Mouse (Mus musculus) MEL (cell line): ENCODE data around the gene Arhgap23. TPM values are rescaled to one million over a fixed set of nuclear protein-coding genes. Genes with fewer than 3 reads are reported as not detected.
A peak's percentile ranks its signal among the peaks of the same experiment; 100 is the strongest.

ENCODE experiments used
- DNase-seq: peaks from one replicate; pipeline ENCODE4 v3.0.0; 2011; ENCODE audit warnings: low read depth, low spot score
- H3K27ac ChIP-seq: 2 replicates; pipeline ENCODE4 v1.5.1; 2012; ENCODE audit warnings: low read depth, mild to moderate bottlenecking, control low read depth, low read length, moderate library complexity; ENCODE audit not compliant: control insufficient read depth
- H3K27me3 ChIP-seq, 2 experiments: fragments of 150-350 bp in 1 of 2; sonication (generic) in 1 of 2; 2 replicates each; pipeline ENCODE4 v1.6.1; 2012; ENCODE audit warnings: low read length in 2 of 2, mild to moderate bottlenecking in 2 of 2, improper control_type of control experiment in 1 of 2, moderate library complexity in 1 of 2; ENCODE audit not compliant: insufficient read depth in 2 of 2, control insufficient read depth in 1 of 2
- H3K36me3 ChIP-seq, 2 experiments: 2 replicates each; pipeline ENCODE4 v1.6.1; 2012 to 2014; ENCODE audit warnings: low read length in 2 of 2, improper control_type of control experiment in 1 of 2, inconsistent platforms in 1 of 2, mild to moderate bottlenecking in 1 of 2; ENCODE audit not compliant: insufficient read depth in 2 of 2, control insufficient read depth in 1 of 2
- H3K4me1 ChIP-seq, 2 experiments: fragments of 150-350 bp in 1 of 2; sonication (generic) in 1 of 2; 2 replicates each; pipeline ENCODE4 v1.6.1; 2012; ENCODE audit warnings: low read length in 2 of 2, improper control_type of control experiment in 1 of 2, mild to moderate bottlenecking in 1 of 2; ENCODE audit not compliant: insufficient read depth in 2 of 2, control insufficient read depth in 1 of 2
- H3K4me3 ChIP-seq, 2 experiments: fragments of 150-350 bp in 1 of 2; sonication (generic) in 1 of 2; 2 replicates each; pipeline ENCODE4 v1.5.1; 2012; ENCODE audit warnings: low read depth in 2 of 2, low read length in 2 of 2, mild to moderate bottlenecking in 2 of 2, moderate library complexity in 2 of 2, control low read depth in 1 of 2, improper control_type of control experiment in 1 of 2; ENCODE audit not compliant: control insufficient read depth in 1 of 2, insufficient read depth in 1 of 2
- H3K79me2 ChIP-seq: 2 replicates; pipeline ENCODE4 v1.6.1; 2012; ENCODE audit warnings: mild to moderate bottlenecking, low read length, moderate library complexity; ENCODE audit not compliant: control insufficient read depth, poor library complexity, insufficient read depth
- H3K9ac ChIP-seq: 2 replicates; pipeline ENCODE4 v1.6.1; 2012; ENCODE audit warnings: low read depth, mild to moderate bottlenecking, control low read depth, low read length, moderate library complexity; ENCODE audit not compliant: control insufficient read depth, poor library complexity, severe bottlenecking
- H3K9me3 ChIP-seq: fragments of 150-350 bp; sonication (generic); replicated peaks from 2 replicates; pipeline ENCODE4 v1.6.1; 2012; ENCODE audit warnings: mild to moderate bottlenecking, low read length, improper control_type of control experiment, moderate library complexity; ENCODE audit not compliant: insufficient read depth
- CHD1 ChIP-seq: IDR thresholded peaks from 2 replicates; pipeline ENCODE4 v1.6.1; 2012; ENCODE audit warnings: low read depth, mild to moderate bottlenecking, inconsistent platforms, low read length, improper control_type of control experiment
- CTCF ChIP-seq, 3 experiments: IDR thresholded peaks in 2 of 3; conservative IDR thresholded peaks in 1 of 3; 2 replicates each; pipeline ENCODE4 v1.5.1; 2011 to 2012; ENCODE audit warnings: low read length in 3 of 3, low read depth in 2 of 3, mild to moderate bottlenecking in 2 of 3, improper control_type of control experiment in 1 of 3, inconsistent platforms in 1 of 3, mixed read lengths in 1 of 3, moderate library complexity in 1 of 3; ENCODE audit not compliant: control insufficient read depth in 1 of 3, insufficient read depth in 1 of 3, poor library complexity in 1 of 3, severe bottlenecking in 1 of 3
- ELF1 ChIP-seq: IDR thresholded peaks from 2 replicates; pipeline ENCODE4 v1.6.1; 2014; ENCODE audit warnings: low read depth, mild to moderate bottlenecking, inconsistent platforms, low read length, improper control_type of control experiment, moderate library complexity
- EP300 ChIP-seq, 2 experiments: IDR thresholded peaks; 2 replicates each; pipeline ENCODE4 v1.6.1; 2011; ENCODE audit warnings: improper control_type of control experiment in 2 of 2, low read length in 2 of 2, low read depth in 1 of 2, mild to moderate bottlenecking in 1 of 2
- ETS1 ChIP-seq: IDR thresholded peaks from 2 replicates; pipeline ENCODE4 v1.6.1; 2012; ENCODE audit warnings: low read depth, mild to moderate bottlenecking, inconsistent platforms, low read length, improper control_type of control experiment, moderate library complexity
- GABPA ChIP-seq: IDR thresholded peaks from 2 replicates; pipeline ENCODE4 v1.6.1; 2012; ENCODE audit warnings: low read depth, mild to moderate bottlenecking, inconsistent platforms, low read length, improper control_type of control experiment, moderate library complexity
- GATA1 ChIP-seq: IDR thresholded peaks from 2 replicates; pipeline ENCODE4 v1.6.1; 2011; ENCODE audit warnings: low read depth, low read length, improper control_type of control experiment
- HCFC1 ChIP-seq: IDR thresholded peaks from 2 replicates; pipeline ENCODE4 v1.6.1; 2012; ENCODE audit warnings: low read depth, mild to moderate bottlenecking, inconsistent platforms, low read length, improper control_type of control experiment, moderate library complexity
- JUND ChIP-seq: IDR thresholded peaks from 2 replicates; pipeline ENCODE4 v1.6.1; 2011; ENCODE audit warnings: low read depth, mild to moderate bottlenecking, improper control_type of control experiment, low read length
- MAFK ChIP-seq: IDR thresholded peaks from 2 replicates; pipeline ENCODE4 v1.6.1; 2011; ENCODE audit warnings: low read depth, mild to moderate bottlenecking, low read length, improper control_type of control experiment, borderline replicate concordance
- MAZ ChIP-seq: IDR thresholded peaks from 2 replicates; pipeline ENCODE4 v1.6.1; 2012; ENCODE audit warnings: low read depth, mild to moderate bottlenecking, inconsistent platforms, low read length, improper control_type of control experiment
- MEF2A ChIP-seq: IDR thresholded peaks from 2 replicates; pipeline ENCODE4 v1.6.1; 2014; ENCODE audit warnings: low read depth, mild to moderate bottlenecking, inconsistent platforms, low read length, improper control_type of control experiment; ENCODE audit not compliant: poor library complexity, insufficient replicate concordance, severe bottlenecking; ENCODE audit errors: extremely low read depth
- MXI1 ChIP-seq: IDR thresholded peaks from 2 replicates; pipeline ENCODE4 v1.6.1; 2011; ENCODE audit warnings: mild to moderate bottlenecking, low read depth, low read length, improper control_type of control experiment
- MYB ChIP-seq: IDR thresholded peaks from 2 replicates; pipeline ENCODE4 v1.6.1; 2011; ENCODE audit warnings: mild to moderate bottlenecking, low read depth, low read length, improper control_type of control experiment
- MYC ChIP-seq: IDR thresholded peaks from 2 replicates; pipeline ENCODE4 v1.6.1; 2011; ENCODE audit warnings: low read depth, mild to moderate bottlenecking, low read length, improper control_type of control experiment, moderate library complexity
- NELFE ChIP-seq: IDR thresholded peaks from 2 replicates; pipeline ENCODE4 v1.6.1; 2011; ENCODE audit warnings: low read depth, low read length, improper control_type of control experiment
- NRF1 ChIP-seq: IDR thresholded peaks from 2 replicates; pipeline ENCODE4 v1.6.1; 2014; ENCODE audit warnings: low read depth, mild to moderate bottlenecking, inconsistent platforms, low read length, improper control_type of control experiment, moderate library complexity; ENCODE audit not compliant: poor library complexity, insufficient read depth, severe bottlenecking
- POLR2A ChIP-seq, 2 experiments: IDR thresholded peaks; 2 replicates each; pipeline ENCODE4 v1.6.1; 2011 to 2012; ENCODE audit warnings: low read length in 2 of 2, mild to moderate bottlenecking in 2 of 2, control low read depth in 1 of 2, improper control_type of control experiment in 1 of 2, low read depth in 1 of 2, moderate library complexity in 1 of 2; ENCODE audit not compliant: control insufficient read depth in 1 of 2, insufficient read depth in 1 of 2, poor library complexity in 1 of 2
- POLR2AphosphoS2 ChIP-seq: IDR thresholded peaks from 2 replicates; pipeline ENCODE4 v1.6.1; 2011; ENCODE audit warnings: low read length, improper control_type of control experiment
- POLR2AphosphoS5 ChIP-seq: IDR thresholded peaks from 2 replicates; pipeline ENCODE4 v1.6.1; 2012; ENCODE audit warnings: low read depth, borderline replicate concordance, mild to moderate bottlenecking, inconsistent platforms, low read length, moderate library complexity, mixed read lengths
- RAD21 ChIP-seq: IDR thresholded peaks from 2 replicates; pipeline ENCODE4 v1.6.1; 2011; ENCODE audit warnings: mild to moderate bottlenecking, low read depth, low read length, improper control_type of control experiment
- SIN3A ChIP-seq: IDR thresholded peaks from 2 replicates; pipeline ENCODE4 v1.6.1; 2012; ENCODE audit warnings: low read length, improper control_type of control experiment, inconsistent platforms
- SMC3 ChIP-seq: IDR thresholded peaks from 2 replicates; pipeline ENCODE4 v1.6.1; 2011; ENCODE audit warnings: low read depth, low read length, improper control_type of control experiment
- TAL1 ChIP-seq: IDR thresholded peaks from 2 replicates; pipeline ENCODE4 v1.6.1; 2012; ENCODE audit warnings: mild to moderate bottlenecking, inconsistent platforms, low read length, moderate library complexity, mixed read lengths
- TCF12 ChIP-seq: IDR thresholded peaks from 2 replicates; pipeline ENCODE4 v1.6.1; 2014; ENCODE audit warnings: low read depth, mild to moderate bottlenecking, inconsistent platforms, low read length, improper control_type of control experiment, moderate library complexity
- UBTF ChIP-seq: IDR thresholded peaks from 2 replicates; pipeline ENCODE4 v1.6.1; 2012; ENCODE audit warnings: low read depth, mild to moderate bottlenecking, inconsistent platforms, low read length, improper control_type of control experiment, moderate library complexity, borderline replicate concordance; ENCODE audit not compliant: insufficient read depth
- USF2 ChIP-seq, 2 experiments: IDR thresholded peaks; 2 replicates each; pipeline ENCODE4 v1.6.1; 2011 to 2012; ENCODE audit warnings: improper control_type of control experiment in 2 of 2, low read length in 2 of 2, borderline replicate concordance in 1 of 2, inconsistent platforms in 1 of 2, low read depth in 1 of 2, mild to moderate bottlenecking in 1 of 2; ENCODE audit not compliant: insufficient read depth in 1 of 2
- ZC3H11A ChIP-seq: IDR thresholded peaks from 2 replicates; pipeline ENCODE4 v1.6.1; 2012; ENCODE audit warnings: low read depth, mild to moderate bottlenecking, inconsistent platforms, low read length, improper control_type of control experiment
- ZKSCAN1 ChIP-seq: IDR thresholded peaks from 2 replicates; pipeline ENCODE4 v1.6.1; 2012; ENCODE audit warnings: low read depth, mild to moderate bottlenecking, inconsistent platforms, low read length, improper control_type of control experiment, moderate library complexity
- ZMIZ1 ChIP-seq: IDR thresholded peaks from 2 replicates; pipeline ENCODE4 v1.6.1; 2012; ENCODE audit warnings: low read depth, mild to moderate bottlenecking, inconsistent platforms, low read length, improper control_type of control experiment, moderate library complexity
- ZNF384 ChIP-seq: IDR thresholded peaks from 2 replicates; pipeline ENCODE4 v1.6.1; 2012; ENCODE audit warnings: low read depth, mild to moderate bottlenecking, inconsistent platforms, low read length, improper control_type of control experiment
- polyA plus RNA-seq, 2 experiments: library from polyadenylated mRNA; stranded (reverse) in 1 of 2; unstranded in 1 of 2; fragments of >175 nt in 1 of 2; fragments of >200 nt in 1 of 2; gene quantifications; 2 replicates each; pipeline versions ENCODE4 v1.2.1 to v1.2.4; 2012; ENCODE audit warnings: low replicate concordance in 2 of 2, low read depth in 1 of 2; ENCODE audit not compliant: insufficient read length in 2 of 2, insufficient read depth in 1 of 2, missing spikeins in 1 of 2
- total RNA-seq: library from RNA; depleted of rRNA; stranded (reverse); fragments of 300-350 nt; gene quantifications from 2 replicates; pipeline ENCODE4 v1.2.3, GENCODE M21; 2012

The Arhgap23 gene
- total and polyA plus RNA-seq, 3 experiments: 1.7 to 7.5 TPM; not detected in 1

DNA sequence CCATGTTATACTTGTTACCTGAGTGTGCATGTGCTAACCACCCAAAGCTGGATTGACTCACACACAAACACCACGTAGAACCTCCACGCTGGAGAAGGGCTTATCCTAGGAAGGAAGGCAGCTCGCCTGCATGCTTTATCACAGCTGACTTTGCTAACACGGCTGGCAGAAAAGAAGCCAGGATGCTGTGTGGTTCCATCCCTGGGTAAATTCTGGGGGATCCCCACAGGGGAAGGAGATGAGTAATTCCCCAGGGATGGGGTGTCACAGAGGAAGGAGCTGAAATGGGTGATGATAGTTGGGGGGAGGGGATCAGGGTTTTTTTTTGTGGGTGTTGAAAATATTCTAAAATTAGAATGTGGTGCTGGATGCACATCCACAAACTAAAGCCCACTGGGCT, 90.5 kb downstream of the Arhgap23 start:
- no peaks in the 10 kb centered on the region for H3K27me3 ChIP-seq
- H3K4me1 ChIP-seq: peaks cover 3 to 5% of the 10 kb centered on the region in 2 experiments; a peak in 2 of 4 replicates
- peaks cover 0 to 4% of the 10 kb centered on the region in 2 experiments; a peak in 1 of 4 replicates for H3K36me3 ChIP-seq
- H3K4me3 ChIP-seq: no peak overlapping the region
- H3K9ac ChIP-seq: no peak overlapping the region
- DNase-seq: no peak
- H3K27ac ChIP-seq: no peak overlapping the region
- TF ChIP-seq MYC (no peak), JUND (no peak), GATA1 (no peak), TAL1 (no peak), POLR2AphosphoS5 (no peak), MYB (no peak), TCF12 (no peak), CHD1 (no peak), ZNF384 (no peak), MEF2A (no peak), NRF1 (no peak), USF2 (IDR thresholded peaks at IDR 0.05; ENCODE audit: borderline replicate concordance in 1 of 2, insufficient read depth in 1 of 2, low read depth in 1 of 2, low read length in 2 of 2) (no peak), POLR2A (IDR thresholded peaks at IDR 0.05; ENCODE audit: control insufficient read depth in 1 of 2, insufficient read depth in 1 of 2, low read depth in 1 of 2, low read length in 2 of 2, poor library complexity in 1 of 2) (no peak)
- no peaks in the 10 kb centered on the region for H3K9me3 ChIP-seq
- no peaks in the 10 kb centered on the region for H3K79me2 ChIP-seq

DNA sequence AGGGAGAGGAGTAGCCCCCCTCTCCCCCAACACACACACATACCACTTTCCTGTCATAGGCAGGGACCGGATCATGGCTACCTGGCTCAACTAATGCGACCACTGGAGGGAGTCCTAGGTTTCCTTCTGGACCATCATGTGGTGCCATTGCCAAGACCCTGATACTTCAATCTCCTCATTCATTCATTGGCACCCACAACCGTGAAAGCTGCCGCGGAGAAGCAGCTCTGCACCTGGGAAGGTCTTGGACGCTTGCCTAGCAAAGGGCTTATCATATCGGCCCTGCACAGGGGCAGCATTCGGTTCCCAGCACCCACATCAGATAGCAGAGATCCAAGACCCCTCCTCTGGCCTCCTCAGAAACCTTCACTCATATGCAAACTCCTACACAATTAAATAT, 91.0 kb downstream of the Arhgap23 start:
- Histone ChIP-seq H3K9me3 (no peaks in the 10 kb centered on the region), H3K27ac (no peak overlapping the region), H3K9ac (no peak overlapping the region), H3K79me2 (no peaks in the 10 kb centered on the region), H3K36me3 (peaks cover 0 to 4% of the 10 kb centered on the region in 2 experiments; a peak in 1 of 4 replicates), H3K4me3 (no peak overlapping the region), H3K4me1 (peaks cover 3 to 8% of the 10 kb centered on the region in 2 experiments; a peak in 2 of 4 replicates), H3K27me3 (no peaks in the 10 kb centered on the region)
- DNase-seq: peak; percentile 45
- no peak for TF ChIP-seq NELFE
- TF ChIP-seq ELF1: 0 out of 2 replicates have a peak, but pooled peaks have one; percentile 5
- no peak for TF ChIP-seq HCFC1
- peak; percentile 6; the same call in 1 of the 2 replicates for TF ChIP-seq ZC3H11A
- TF ChIP-seq ZKSCAN1: no peak
- TF ChIP-seq MXI1: no peak
- no peak for TF ChIP-seq GABPA
- peak; percentile 69 to 70; a peak in 3 of 4 replicates for TF ChIP-seq EP300 (IDR thresholded peaks at IDR 0.05; ENCODE audit: low read depth in 1 of 2, low read length in 2 of 2)
- no peak for TF ChIP-seq MAFK
- TF ChIP-seq USF2 (IDR thresholded peaks at IDR 0.05; ENCODE audit: borderline replicate concordance in 1 of 2, insufficient read depth in 1 of 2, low read depth in 1 of 2, low read length in 2 of 2): no peak
- TF ChIP-seq ZMIZ1: no peak
- TF ChIP-seq CTCF (IDR thresholded peaks at IDR 0.05 in 2 of 3, conservative IDR thresholded peaks at IDR 0.05 in 1 of 3; ENCODE audit: control insufficient read depth in 1 of 3, insufficient read depth in 1 of 3, low read depth in 2 of 3, low read length in 3 of 3, poor library complexity in 1 of 3, severe bottlenecking in 1 of 3): peak; percentile 6 to 43 (median 34); a peak in 4 of 6 replicates
- TF ChIP-seq SIN3A: no peak
- no peak for TF ChIP-seq JUND
- TF ChIP-seq SMC3: peak; percentile 37
- TF ChIP-seq UBTF: 0 out of 2 replicates have a peak, but pooled peaks have one; percentile 14
- no peak for TF ChIP-seq TAL1
- TF ChIP-seq ETS1: peak; percentile 69
- no peak for TF ChIP-seq MAZ
- TF ChIP-seq TCF12: peak; percentile 92
- peak; percentile 28 for TF ChIP-seq RAD21
- no peak for TF ChIP-seq POLR2AphosphoS2
